Mouse (Mus musculus): ENCODE data around the gene Zfhx3. TPM values are rescaled to one million over a fixed set of nuclear protein-coding genes. Genes with fewer than 3 reads are reported as not detected.

Zfhx3 gene
- total and polyA plus RNA-seq, 3 experiments = 0.11 to 0.30 TPM; not detected in 1

DNA sequence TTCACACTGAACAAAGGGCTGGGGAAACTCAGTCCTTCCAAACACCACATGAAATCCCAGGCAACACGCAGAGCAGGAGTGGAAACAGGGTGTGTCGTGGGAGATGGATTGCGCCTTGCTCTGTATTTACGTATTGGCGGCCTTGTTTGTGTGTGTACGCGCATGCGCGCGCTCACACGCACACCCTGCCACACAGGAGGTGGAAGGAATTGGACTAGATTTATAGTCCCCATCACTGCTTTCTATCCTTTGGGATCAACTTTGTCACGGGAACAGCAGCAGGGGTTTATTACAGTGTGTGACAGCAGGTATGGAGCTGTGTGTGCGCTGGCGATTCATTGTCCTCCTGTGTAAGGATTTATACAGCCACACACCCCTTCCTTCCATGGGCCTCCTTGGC is 228.4 kb downstream of the Zfhx3 start:
- TF ChIP-seq GATA1 (IDR thresholded peaks at IDR 0.05; ENCODE audit: borderline replicate concordance, low read length) = no peak
- TF ChIP-seq GATA2 (IDR thresholded peaks at IDR 0.05; ENCODE audit: borderline replicate concordance, low read depth, low read length) = no peak
- TF ChIP-seq CTCF (IDR thresholded peaks at IDR 0.05; ENCODE audit: low read depth, low read length) = no peak
- TF ChIP-seq TAL1 (conservative IDR thresholded peaks at IDR 0.05; ENCODE audit: low read depth, low read length) = no peak
- no peak for TF ChIP-seq POLR2AphosphoS5 (IDR thresholded peaks at IDR 0.05; ENCODE audit: insufficient replicate concordance, low read depth, low read length)
- ATAC-seq (ENCODE audit: extremely low read depth, insufficient number of reproducible peaks, low FRiP score, poor library complexity, severe bottlenecking) = no peak
- H3K4me1 ChIP-seq (ENCODE audit: insufficient read depth, low read depth, low read length) = no peaks in the 10 kb centered on the region

DNA sequence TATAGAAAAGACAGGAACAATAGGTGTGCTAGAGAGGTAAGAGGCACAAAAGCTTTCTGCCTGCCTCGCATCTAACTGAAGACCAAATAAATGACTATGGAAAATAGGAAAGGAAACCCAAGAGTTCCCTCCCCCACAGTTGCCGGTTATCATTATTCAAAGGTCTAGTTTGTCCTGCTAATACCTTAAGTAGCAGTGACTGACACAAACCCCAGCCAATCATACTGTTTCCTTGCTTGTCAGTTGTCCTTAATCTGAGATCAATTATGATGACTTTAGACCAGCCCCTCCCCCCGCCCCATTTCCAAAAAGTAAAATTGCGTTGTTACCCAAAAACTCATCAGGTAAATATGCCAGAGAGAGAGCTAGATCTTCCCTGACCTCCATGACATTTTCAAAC is 240.9 kb downstream of the Zfhx3 start:
- ATAC-seq (ENCODE audit: extremely low read depth, insufficient number of reproducible peaks, low FRiP score, poor library complexity, severe bottlenecking) (no peak), DNase-seq (ENCODE audit: low spot score) (no peak)
- no peak for TF ChIP-seq POLR2AphosphoS5 (IDR thresholded peaks at IDR 0.05; ENCODE audit: insufficient replicate concordance, low read depth, low read length)
- no peak for TF ChIP-seq CTCF (IDR thresholded peaks at IDR 0.05; ENCODE audit: low read depth, low read length)
- TF ChIP-seq GATA1 (IDR thresholded peaks at IDR 0.05; ENCODE audit: borderline replicate concordance, low read length) = no peak
- TF ChIP-seq GATA2 (IDR thresholded peaks at IDR 0.05; ENCODE audit: borderline replicate concordance, low read depth, low read length) = no peak
- TF ChIP-seq TAL1 (conservative IDR thresholded peaks at IDR 0.05; ENCODE audit: low read depth, low read length) = no peak
- H3K27me3 ChIP-seq (ENCODE audit: insufficient read depth, low read length) = no peaks in the 10 kb centered on the region
- H3K9me3 ChIP-seq (replicated peaks) = peaks cover 57% of the 10 kb centered on the region
- H3K36me3 ChIP-seq (replicated peaks) = no peaks in the 10 kb centered on the region
- H3K4me1 ChIP-seq (ENCODE audit: insufficient read depth, low read depth, low read length) = no peaks in the 10 kb centered on the region
- H3K4me3 ChIP-seq (ENCODE audit: low read depth, low read length) = no peak overlapping the region

More for the DNA sequence above, 228.4 kb downstream of the Zfhx3 start:
- Histone ChIP-seq H3K36me3 (replicated peaks) (no peaks in the 10 kb centered on the region), H3K4me3 (ENCODE audit: low read depth, low read length) (no peak overlapping the region), H3K9me3 (replicated peaks) (peaks cover 37% of the 10 kb centered on the region), H3K27me3 (ENCODE audit: insufficient read depth, low read length) (no peaks in the 10 kb centered on the region)
- no peak for DNase-seq (ENCODE audit: low spot score)

DNA sequence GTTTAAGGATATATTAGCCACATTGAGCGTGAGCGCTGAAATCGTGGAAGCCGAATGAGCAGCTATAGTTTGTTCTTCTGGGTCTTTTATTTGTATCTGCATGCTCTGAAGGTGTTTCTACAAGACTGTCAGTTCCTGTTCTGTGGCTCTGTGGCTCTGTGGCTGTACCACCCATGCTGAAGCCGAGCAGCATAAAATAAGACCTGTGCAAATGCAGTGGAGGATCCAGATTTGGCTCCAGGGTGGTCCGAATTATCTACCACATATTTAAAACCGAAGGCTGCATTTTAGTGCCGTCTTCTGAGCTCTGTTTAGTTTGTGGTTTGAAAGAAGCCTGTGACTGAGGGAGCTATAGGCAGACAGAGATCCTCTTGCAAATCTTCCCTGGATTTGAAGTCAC is 241.5 kb downstream of the Zfhx3 start:
- Histone ChIP-seq H3K4me3 (ENCODE audit: low read depth, low read length) (no peak overlapping the region), H3K4me1 (ENCODE audit: insufficient read depth, low read depth, low read length) (no peaks in the 10 kb centered on the region), H3K9me3 (replicated peaks) (peaks cover 53% of the 10 kb centered on the region), H3K36me3 (replicated peaks) (no peaks in the 10 kb centered on the region), H3K27me3 (ENCODE audit: insufficient read depth, low read length) (no peaks in the 10 kb centered on the region)
- ATAC-seq (ENCODE audit: extremely low read depth, insufficient number of reproducible peaks, low FRiP score, poor library complexity, severe bottlenecking) (no peak), DNase-seq (ENCODE audit: low spot score) (no peak)
- TF ChIP-seq GATA1 (IDR thresholded peaks at IDR 0.05; ENCODE audit: borderline replicate concordance, low read length) (no peak), TAL1 (conservative IDR thresholded peaks at IDR 0.05; ENCODE audit: low read depth, low read length) (no peak), CTCF (IDR thresholded peaks at IDR 0.05; ENCODE audit: low read depth, low read length) (no peak), POLR2AphosphoS5 (IDR thresholded peaks at IDR 0.05; ENCODE audit: insufficient replicate concordance, low read depth, low read length) (no peak), GATA2 (IDR thresholded peaks at IDR 0.05; ENCODE audit: borderline replicate concordance, low read depth, low read length) (no peak)

DNA sequence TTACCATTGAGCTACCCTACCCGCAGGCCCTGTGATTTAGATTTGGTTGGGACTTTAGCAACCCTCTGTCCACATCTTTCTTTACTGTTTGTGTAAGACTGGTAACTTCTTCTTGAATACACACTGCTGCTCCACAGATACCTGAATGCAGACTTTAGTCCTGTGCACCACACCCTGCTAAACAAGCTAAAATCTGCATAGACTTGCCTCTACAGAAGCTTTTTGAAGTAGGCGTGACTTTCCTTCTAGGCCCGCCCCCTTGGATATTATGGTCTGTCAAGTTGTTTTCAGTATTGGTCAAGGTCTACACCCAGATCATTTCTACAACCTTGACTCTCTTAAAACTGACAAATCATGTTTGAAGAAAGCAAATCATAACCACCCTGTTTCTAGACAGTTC is 243.8 kb downstream of the Zfhx3 start:
- no peak for DNase-seq (ENCODE audit: low spot score)

DNA sequence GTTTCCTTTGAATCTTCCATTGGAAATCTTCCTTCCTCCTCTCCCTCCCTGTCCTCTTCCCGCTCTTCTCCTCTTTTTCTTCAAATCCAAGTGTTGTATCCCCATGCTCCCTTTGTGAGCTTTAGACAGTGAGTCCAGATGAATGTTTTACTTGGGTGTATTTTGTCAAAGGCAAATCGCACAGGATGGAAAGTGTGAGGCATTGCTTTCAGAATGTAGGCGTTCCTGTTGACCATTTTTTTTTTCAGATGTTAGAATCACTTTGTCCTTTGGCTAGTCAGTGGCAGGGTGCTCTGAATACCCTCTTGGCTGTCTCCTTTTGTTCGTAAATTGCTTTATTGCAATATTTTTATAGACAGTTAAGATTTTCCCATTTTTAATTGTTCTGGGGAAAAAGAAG is 245.6 kb downstream of the Zfhx3 start:
- Histone ChIP-seq H3K4me3 (ENCODE audit: low read depth, low read length) (no peak overlapping the region), H3K9me3 (replicated peaks) (peaks cover 44% of the 10 kb centered on the region), H3K36me3 (replicated peaks) (no peaks in the 10 kb centered on the region), H3K4me1 (ENCODE audit: insufficient read depth, low read depth, low read length) (no peaks in the 10 kb centered on the region), H3K27me3 (ENCODE audit: insufficient read depth, low read length) (no peaks in the 10 kb centered on the region)
- TF ChIP-seq GATA1 (IDR thresholded peaks at IDR 0.05; ENCODE audit: borderline replicate concordance, low read length) = no peak
- no peak for TF ChIP-seq GATA2 (IDR thresholded peaks at IDR 0.05; ENCODE audit: borderline replicate concordance, low read depth, low read length)
- TF ChIP-seq POLR2AphosphoS5 (IDR thresholded peaks at IDR 0.05; ENCODE audit: insufficient replicate concordance, low read depth, low read length) = no peak
- TF ChIP-seq TAL1 (conservative IDR thresholded peaks at IDR 0.05; ENCODE audit: low read depth, low read length) = no peak
- TF ChIP-seq CTCF (IDR thresholded peaks at IDR 0.05; ENCODE audit: low read depth, low read length) = no peak
- DNase-seq (ENCODE audit: low spot score) = no peak
- ATAC-seq (ENCODE audit: extremely low read depth, insufficient number of reproducible peaks, low FRiP score, poor library complexity, severe bottlenecking) = no peak

More for the DNA sequence above, 243.8 kb downstream of the Zfhx3 start:
- no peak for ATAC-seq (ENCODE audit: extremely low read depth, insufficient number of reproducible peaks, low FRiP score, poor library complexity, severe bottlenecking)
- Histone ChIP-seq H3K4me3 (ENCODE audit: low read depth, low read length) (no peak overlapping the region), H3K36me3 (replicated peaks) (no peaks in the 10 kb centered on the region), H3K27me3 (ENCODE audit: insufficient read depth, low read length) (no peaks in the 10 kb centered on the region), H3K4me1 (ENCODE audit: insufficient read depth, low read depth, low read length) (no peaks in the 10 kb centered on the region), H3K9me3 (replicated peaks) (peaks cover 49% of the 10 kb centered on the region)
- TF ChIP-seq GATA1 (IDR thresholded peaks at IDR 0.05; ENCODE audit: borderline replicate concordance, low read length) (no peak), POLR2AphosphoS5 (IDR thresholded peaks at IDR 0.05; ENCODE audit: insufficient replicate concordance, low read depth, low read length) (no peak), TAL1 (conservative IDR thresholded peaks at IDR 0.05; ENCODE audit: low read depth, low read length) (no peak)

DNA sequence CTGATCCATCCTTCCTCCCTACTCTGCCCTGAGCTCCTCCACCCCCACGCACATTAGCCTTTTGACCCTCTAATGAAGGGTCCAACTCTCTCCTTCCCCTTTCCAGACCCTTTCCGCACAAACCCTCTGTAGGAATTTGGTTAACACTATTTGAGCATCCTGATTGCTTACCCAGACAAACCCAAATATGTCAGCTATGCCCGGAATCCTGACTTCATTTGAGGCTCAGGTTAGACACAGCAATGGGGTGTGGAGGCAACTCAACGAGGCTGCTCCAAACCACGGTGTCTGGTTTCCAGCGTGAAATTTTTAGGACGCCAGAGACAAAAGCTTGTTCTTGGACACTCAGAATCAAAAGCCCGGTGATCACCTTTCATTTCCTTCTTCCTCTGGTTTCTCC is 252.1 kb downstream of the Zfhx3 start:
- Histone ChIP-seq H3K36me3 (replicated peaks) (no peaks in the 10 kb centered on the region), H3K27me3 (ENCODE audit: insufficient read depth, low read length) (no peaks in the 10 kb centered on the region), H3K4me1 (ENCODE audit: insufficient read depth, low read depth, low read length) (no peaks in the 10 kb centered on the region), H3K4me3 (ENCODE audit: low read depth, low read length) (no peak overlapping the region), H3K9me3 (replicated peaks) (peaks cover 49% of the 10 kb centered on the region)
- ATAC-seq (ENCODE audit: extremely low read depth, insufficient number of reproducible peaks, low FRiP score, poor library complexity, severe bottlenecking) (no peak), DNase-seq (ENCODE audit: low spot score) (no peak)
- no peak for TF ChIP-seq TAL1 (conservative IDR thresholded peaks at IDR 0.05; ENCODE audit: low read depth, low read length)
- no peak for TF ChIP-seq CTCF (IDR thresholded peaks at IDR 0.05; ENCODE audit: low read depth, low read length)
- no peak for TF ChIP-seq GATA1 (IDR thresholded peaks at IDR 0.05; ENCODE audit: borderline replicate concordance, low read length)
- TF ChIP-seq GATA2 (IDR thresholded peaks at IDR 0.05; ENCODE audit: borderline replicate concordance, low read depth, low read length) = no peak
- no peak for TF ChIP-seq POLR2AphosphoS5 (IDR thresholded peaks at IDR 0.05; ENCODE audit: insufficient replicate concordance, low read depth, low read length)
